Mouse (Mus musculus) midbrain, embryonic 13.5 days (tissue): ENCODE measurements around the gene Ank2. TPM values are rescaled to one million over a fixed set of nuclear protein-coding genes. Genes with fewer than 3 reads are reported as not detected.

Source experiments
- ATAC-seq: fragments of 200-750 bp; cut with Nextera tagmentation; 2 replicates; pipeline ENCODE4 v1.8.0; 2017; ENCODE audit warnings: mild to moderate bottlenecking, moderate TSS enrichment, moderate library complexity
- H3K27ac ChIP-seq: fragments of 300-500 bp; sonication (generic); 2 replicates; pipeline ENCODE4 v1.5.1; 2015; ENCODE audit warnings: inconsistent platforms, mild to moderate bottlenecking, moderate library complexity
- H3K27me3 ChIP-seq: fragments of 300-500 bp; sonication (generic); 2 replicates; pipeline ENCODE4 v1.6.1; 2015; ENCODE audit warnings: mild to moderate bottlenecking, inconsistent platforms
- H3K36me3 ChIP-seq: fragments of 300-500 bp; sonication (generic); 2 replicates; pipeline ENCODE4 v1.6.1; 2015; ENCODE audit warnings: mild to moderate bottlenecking, inconsistent platforms
- H3K4me1 ChIP-seq: fragments of 300-500 bp; sonication (generic); replicated peaks from 2 replicates; pipeline ENCODE4 v1.6.1; 2015; ENCODE audit warnings: inconsistent platforms
- H3K4me2 ChIP-seq: fragments of 300-500 bp; sonication (generic); replicated peaks from 2 replicates; pipeline ENCODE4 v1.6.1; 2015; ENCODE audit warnings: moderate library complexity, mild to moderate bottlenecking, inconsistent platforms
- H3K4me3 ChIP-seq: fragments of 300-500 bp; sonication (generic); replicated peaks from 2 replicates; pipeline ENCODE4 v1.5.1; 2015; ENCODE audit warnings: mild to moderate bottlenecking, inconsistent platforms
- H3K9ac ChIP-seq: fragments of 300-500 bp; sonication (generic); replicated peaks from 2 replicates; pipeline ENCODE4 v1.6.1; 2015; ENCODE audit warnings: mild to moderate bottlenecking, inconsistent platforms
- H3K9me3 ChIP-seq: fragments of 300-500 bp; sonication (generic); 2 replicates; pipeline ENCODE4 v1.6.1; 2016; ENCODE audit warnings: mild to moderate bottlenecking, inconsistent platforms
- WGBS: fragments of 180-500 bp; shearing (Covaris S2); methylation state at CpG from one replicate; pipeline ENCODE4 v1.1.7; 2015; 5-methylcytosine and 5-hydroxymethylcytosine counted together
- polyA plus RNA-seq: library from polyadenylated mRNA; unstranded; fragments of >200 nt; fragmentation: Nextera tagmentation; extraction: Ambion mirVana; gene quantifications from 2 replicates; pipeline ENCODE4 v1.2.1, GENCODE M21; 2015

Ank2 gene
- polyA plus RNA-seq, 1 experiment from 2014 or later, result 186 TPM

DNA sequence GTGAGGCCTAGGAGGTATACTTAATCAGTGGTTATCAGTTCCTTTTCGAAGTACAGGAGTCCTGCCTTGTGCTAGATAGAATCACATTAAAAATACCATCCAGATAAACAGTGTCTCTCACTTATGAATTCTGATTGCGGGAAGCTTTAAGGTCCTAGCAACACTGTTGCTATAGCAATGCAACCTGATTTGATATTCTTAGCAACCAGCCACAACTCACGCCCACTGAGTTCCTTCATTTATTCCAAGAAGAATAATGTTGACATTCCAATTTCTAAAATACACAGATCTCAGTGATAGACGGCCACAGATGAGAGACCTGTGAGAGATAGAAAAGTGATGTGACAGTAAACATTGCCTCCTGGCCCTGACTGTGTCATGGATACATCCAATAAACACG lies 233.4 kb downstream of the Ank2 start:
- WGBS, result 54% methylated on average over 5 of the region's 5 CpGs
- peak overlapping the region; percentile 37; the same call in 1 of the 2 replicates for H3K27ac ChIP-seq
- no peaks in the 10 kb centered on the region for H3K27me3 ChIP-seq
- no peaks in the 10 kb centered on the region for H3K36me3 ChIP-seq
- peak; percentile 60 for ATAC-seq
- H3K4me2 ChIP-seq, result no peak overlapping the region
- H3K4me1 ChIP-seq, result peaks cover 50% of the 10 kb centered on the region
- no peaks in the 10 kb centered on the region for H3K9me3 ChIP-seq
- H3K4me3 ChIP-seq, result no peak overlapping the region
- H3K9ac ChIP-seq, result no peak overlapping the region

DNA sequence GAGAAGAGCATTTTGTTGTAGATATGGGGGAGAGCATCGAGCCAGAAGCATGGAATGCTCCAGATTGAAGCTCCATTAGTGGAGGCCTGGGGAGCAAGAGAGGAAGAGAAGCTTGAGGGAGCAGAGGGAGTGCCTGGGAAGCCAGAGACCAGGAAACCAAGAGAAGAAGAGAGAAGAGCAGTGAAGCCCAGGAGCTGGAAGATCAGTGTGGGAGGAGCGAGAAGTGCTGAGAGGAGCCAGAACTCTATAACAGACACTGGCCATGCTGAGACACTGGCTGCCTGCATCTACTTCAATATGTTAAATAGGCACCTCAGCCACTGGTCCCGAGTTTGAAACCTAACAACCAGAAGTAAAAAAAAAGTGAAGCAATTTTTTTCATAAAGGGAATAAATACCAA lies 234.0 kb downstream of the Ank2 start:
- H3K36me3 ChIP-seq, result no peaks in the 10 kb centered on the region
- H3K9ac ChIP-seq, result no peak overlapping the region
- H3K9me3 ChIP-seq, result no peaks in the 10 kb centered on the region
- WGBS, result 73% methylated on average over 3 of the region's 3 CpGs
- no peaks in the 10 kb centered on the region for H3K27me3 ChIP-seq
- no peak overlapping the region for H3K4me2 ChIP-seq
- no peak overlapping the region for H3K4me3 ChIP-seq
- no peak overlapping the region; the same call in 1 of the 2 replicates for H3K27ac ChIP-seq
- peaks cover 56% of the 10 kb centered on the region for H3K4me1 ChIP-seq
- no peak for ATAC-seq

DNA sequence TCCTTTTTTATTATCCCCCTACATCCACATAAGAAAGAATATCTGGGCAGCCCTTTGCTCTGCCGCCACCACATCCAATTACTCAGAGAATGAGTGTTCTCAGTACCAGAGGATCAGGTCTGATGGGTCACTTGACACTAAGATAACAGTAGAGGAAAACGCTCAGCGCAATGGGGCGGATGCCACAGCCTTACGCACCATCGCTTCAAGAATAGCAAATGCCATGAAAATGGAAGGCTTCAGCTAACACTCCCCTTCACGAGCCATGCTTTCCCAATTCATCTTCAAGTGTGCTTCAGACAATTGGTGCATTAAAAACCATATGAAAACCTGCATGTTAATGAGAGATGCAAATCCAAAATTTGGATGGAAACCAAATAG lies 238.4 kb downstream of the Ank2 start:
- no peaks in the 10 kb centered on the region for H3K36me3 ChIP-seq
- H3K9ac ChIP-seq, result no peak overlapping the region
- no peak overlapping the region for H3K4me3 ChIP-seq
- H3K9me3 ChIP-seq, result no peaks in the 10 kb centered on the region
- peak overlapping the region; percentile 67 for H3K27ac ChIP-seq
- no peaks in the 10 kb centered on the region for H3K27me3 ChIP-seq
- H3K4me2 ChIP-seq, result peak overlapping the region; percentile 30
- H3K4me1 ChIP-seq, result peaks cover 48% of the 10 kb centered on the region
- 57% methylated on average over 7 of the region's 7 CpGs for WGBS
- peak; percentile 28; the same call in 1 of the 2 replicates for ATAC-seq

DNA sequence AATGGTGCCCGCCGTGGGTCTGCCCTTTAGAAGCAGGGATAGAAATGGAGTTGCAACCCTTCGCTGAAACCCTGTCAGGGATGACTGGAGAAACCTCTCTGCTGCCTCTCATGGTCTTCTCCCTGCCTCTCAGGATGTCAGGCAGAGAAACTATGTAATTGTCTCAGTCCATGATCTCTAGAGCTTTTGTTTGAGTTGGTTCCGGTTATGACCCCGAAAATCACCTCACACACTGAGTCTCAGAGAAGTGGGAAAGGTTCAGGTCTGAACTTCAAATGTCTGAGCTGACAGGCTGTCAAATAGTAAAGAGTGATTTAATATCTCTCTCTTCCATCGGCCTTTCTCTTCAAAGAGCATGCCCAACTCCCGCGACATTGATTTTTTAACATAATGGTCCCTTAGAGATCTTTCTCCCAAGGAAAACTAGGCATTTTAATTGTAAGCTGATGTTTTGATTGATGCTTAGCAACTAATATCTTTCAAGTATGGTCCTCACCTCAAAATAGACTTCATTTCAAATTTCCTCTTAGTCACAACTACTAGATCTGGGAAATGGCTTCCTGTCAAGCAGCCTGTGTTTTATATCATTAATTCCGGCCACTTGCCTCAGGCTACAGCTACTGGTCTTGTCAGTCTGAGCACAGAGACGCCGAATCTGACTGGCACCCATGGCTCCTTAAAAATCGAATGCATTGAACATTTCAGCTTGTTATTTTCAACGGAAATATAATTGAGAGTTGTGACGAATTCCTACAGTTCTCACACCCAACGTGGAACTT lies 239.0 kb downstream of the Ank2 start:
- no peaks in the 10 kb centered on the region for H3K36me3 ChIP-seq
- H3K4me3 ChIP-seq, result no peak overlapping the region
- H3K27me3 ChIP-seq, result no peaks in the 10 kb centered on the region
- ATAC-seq, result peak; percentile 35; the same call in 1 of the 2 replicates
- no peak overlapping the region for H3K9ac ChIP-seq
- WGBS, result 44% methylated on average over 15 of the region's 15 CpGs
- H3K4me2 ChIP-seq, result peak overlapping the region; percentile 30
- H3K4me1 ChIP-seq, result peaks cover 42% of the 10 kb centered on the region
- no peaks in the 10 kb centered on the region for H3K9me3 ChIP-seq
- peak overlapping the region; percentile 67 for H3K27ac ChIP-seq

DNA sequence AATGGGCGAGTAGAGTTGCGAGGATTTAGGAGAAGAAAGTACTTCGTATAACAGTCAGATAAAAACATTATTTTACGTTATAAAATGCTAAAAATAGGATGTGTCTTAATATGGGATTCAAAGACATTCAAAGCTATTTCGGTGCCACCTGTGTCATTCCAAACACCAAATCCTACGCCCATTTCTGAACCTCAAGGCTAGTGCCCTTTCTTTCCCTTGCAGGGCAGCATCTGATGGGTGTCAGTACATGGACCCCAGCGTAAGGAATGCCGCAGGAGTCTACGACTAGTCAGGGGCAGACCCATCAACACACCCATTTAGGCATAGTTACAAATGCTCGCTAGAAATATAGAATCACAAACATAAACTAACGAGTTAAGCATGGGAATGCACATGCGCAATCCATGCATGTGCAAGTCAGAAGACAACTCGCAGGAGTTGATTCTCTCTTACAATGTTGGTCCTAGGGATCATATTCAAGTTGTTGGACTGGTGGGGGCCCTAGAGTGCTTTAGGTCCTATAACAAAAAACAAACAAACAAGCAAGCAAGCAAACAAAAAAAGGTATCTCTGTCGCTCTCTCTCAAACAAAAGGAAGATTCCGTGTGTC lies 240.6 kb downstream of the Ank2 start:
- Histone ChIP-seq H3K4me3 (0 out of 2 replicates have a peak overlapping the region, but pooled peaks have one; percentile 42), H3K4me1 (peaks cover 40% of the 10 kb centered on the region), H3K27me3 (no peaks in the 10 kb centered on the region), H3K9ac (no peak overlapping the region), H3K27ac (no peak overlapping the region), H3K36me3 (no peaks in the 10 kb centered on the region), H3K9me3 (no peaks in the 10 kb centered on the region), H3K4me2 (peak overlapping the region; percentile 58)
- WGBS, result 21% methylated on average over 15 of the region's 15 CpGs
- no peak; the same call in 1 of the 2 replicates for ATAC-seq

DNA sequence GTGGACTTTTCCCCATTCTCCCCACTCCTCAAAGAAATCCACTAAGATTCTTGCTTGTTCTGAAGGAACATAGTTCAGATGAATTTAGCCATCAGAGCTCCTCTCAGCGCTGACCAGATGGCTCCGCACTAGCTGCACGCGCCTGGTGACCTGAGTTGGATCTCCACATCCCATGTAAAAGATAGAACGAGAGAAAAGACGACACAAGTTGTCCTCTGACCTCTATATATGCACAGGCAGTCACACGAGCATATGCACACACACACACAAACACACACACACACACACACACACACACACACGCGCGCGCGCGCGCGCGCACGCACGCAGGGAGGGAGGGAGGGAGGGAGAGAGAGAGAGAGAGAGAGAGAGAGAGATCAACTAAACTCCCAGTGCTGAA lies 241.2 kb downstream of the Ank2 start:
- Histone ChIP-seq H3K27me3 (no peaks in the 10 kb centered on the region), H3K9me3 (no peaks in the 10 kb centered on the region), H3K27ac (peak overlapping the region; percentile 84), H3K4me3 (peak overlapping the region; percentile 42), H3K9ac (peak overlapping the region; percentile 37), H3K4me2 (peak overlapping the region; percentile 58), H3K36me3 (no peaks in the 10 kb centered on the region), H3K4me1 (peaks cover 40% of the 10 kb centered on the region)
- peak; percentile 57 for ATAC-seq
- WGBS, result 0% methylated on average over 8 of the region's 18 CpGs

DNA sequence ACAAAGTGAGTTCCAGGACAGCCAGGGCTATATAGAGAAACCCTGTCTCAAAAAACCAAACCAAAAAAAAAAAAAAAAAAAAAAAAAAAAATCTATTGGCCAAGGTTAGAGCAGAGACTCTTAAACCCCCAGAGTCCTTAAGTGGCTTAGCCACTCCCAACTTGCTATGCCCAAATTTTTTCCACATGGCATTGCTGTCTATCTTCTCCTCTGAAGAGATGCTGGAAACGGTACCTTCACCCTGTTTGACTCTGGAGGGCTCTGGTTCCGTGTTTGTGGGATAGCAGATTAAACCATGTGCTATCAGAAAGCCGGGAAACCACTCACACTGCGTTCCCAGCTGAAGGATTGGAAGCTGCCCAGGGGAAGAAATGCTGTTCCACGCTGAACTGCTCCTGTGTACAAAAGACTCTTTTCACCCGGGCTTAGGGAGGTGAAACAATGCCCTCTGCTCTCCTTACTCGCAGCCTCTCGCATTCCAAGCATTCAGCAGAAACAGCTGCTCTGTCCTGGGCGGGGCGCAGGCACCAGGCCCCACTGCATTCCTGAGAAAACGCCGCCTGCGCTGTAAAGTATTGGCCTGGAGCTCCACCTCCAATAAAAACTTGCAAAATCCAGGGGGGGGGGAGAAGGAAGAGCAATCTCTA lies 241.7 kb downstream of the Ank2 start:
- peak overlapping the region; percentile 58 for H3K4me2 ChIP-seq
- H3K36me3 ChIP-seq, result no peaks in the 10 kb centered on the region
- H3K27me3 ChIP-seq, result no peaks in the 10 kb centered on the region
- H3K27ac ChIP-seq, result peak overlapping the region; percentile 84
- peak overlapping the region; percentile 42 for H3K4me3 ChIP-seq
- no peaks in the 10 kb centered on the region for H3K9me3 ChIP-seq
- WGBS, result under 1% methylated on average over 13 of the region's 13 CpGs
- ATAC-seq, result peak; percentile 94
- H3K4me1 ChIP-seq, result peaks cover 40% of the 10 kb centered on the region
- peak overlapping the region; percentile 37 for H3K9ac ChIP-seq

DNA sequence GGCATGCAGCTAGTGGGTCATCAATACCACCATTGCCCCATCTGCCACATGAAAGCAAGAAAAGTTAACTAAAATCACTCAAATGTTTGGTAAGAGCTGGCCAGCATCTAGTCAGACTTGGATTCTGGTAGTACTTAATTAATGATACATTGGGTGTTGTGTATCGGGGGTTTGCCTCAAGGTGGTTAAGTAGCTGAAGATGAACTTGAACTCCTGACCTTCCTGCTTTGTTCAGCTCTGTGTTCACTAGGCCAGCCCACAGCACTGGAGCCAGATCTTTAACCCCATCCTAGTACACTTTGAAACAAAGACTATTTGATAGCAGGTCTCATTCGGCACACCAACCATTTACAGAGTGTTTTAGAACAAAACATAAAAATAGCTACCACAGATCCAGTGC lies 242.5 kb downstream of the Ank2 start:
- Histone ChIP-seq H3K9ac (no peak overlapping the region), H3K36me3 (no peaks in the 10 kb centered on the region), H3K27me3 (no peaks in the 10 kb centered on the region), H3K4me2 (no peak overlapping the region), H3K27ac (0 out of 2 replicates have a peak overlapping the region, but pooled peaks have one; percentile 84), H3K4me1 (peaks cover 40% of the 10 kb centered on the region), H3K9me3 (no peaks in the 10 kb centered on the region), H3K4me3 (no peak overlapping the region)
- ATAC-seq, result no peak
- 74% methylated on average over 2 of the region's 2 CpGs for WGBS

DNA sequence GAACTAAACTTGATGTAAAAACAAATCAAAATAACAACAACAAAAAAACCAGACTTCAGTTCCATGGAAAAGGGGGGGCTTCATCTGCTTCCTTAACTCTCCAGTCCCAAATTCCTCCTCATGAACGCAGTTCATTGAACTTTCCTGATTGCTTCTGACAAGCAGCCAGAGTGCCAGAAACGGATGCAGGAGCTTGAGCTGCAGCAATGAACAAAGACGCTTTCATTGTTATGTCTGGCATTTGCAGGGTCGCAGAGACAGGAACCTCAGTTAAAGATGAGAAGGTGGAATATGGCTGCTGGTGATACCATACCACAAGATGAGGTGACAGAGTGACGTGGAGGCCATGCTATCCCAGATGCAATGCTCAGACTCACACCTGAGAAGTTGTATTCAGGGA lies 248.2 kb downstream of the Ank2 start:
- 63% methylated on average over 5 of the region's 5 CpGs for WGBS
- no peak overlapping the region for H3K4me3 ChIP-seq
- ATAC-seq, result no peak

DNA sequence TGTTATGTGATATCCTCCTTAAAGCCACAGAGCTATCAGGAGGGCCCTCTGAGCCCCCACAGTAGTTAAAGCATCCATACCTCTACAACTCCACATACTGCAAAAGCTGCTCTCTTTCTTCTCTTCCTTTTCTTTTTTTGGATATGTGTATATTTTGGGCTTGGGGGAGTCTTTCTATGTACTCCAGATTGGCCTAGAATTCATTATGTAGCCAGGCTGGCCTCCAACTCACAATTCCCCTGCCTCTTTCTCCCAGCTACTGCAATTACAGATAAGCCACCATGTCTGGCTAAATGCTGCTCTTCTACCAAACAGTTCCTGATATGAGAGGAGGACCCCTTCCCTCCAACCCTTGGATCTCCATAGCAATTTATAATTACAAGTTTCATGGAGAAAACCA lies 250.5 kb downstream of the Ank2 start:
- Histone ChIP-seq H3K27me3 (no peaks in the 10 kb centered on the region), H3K4me1 (peaks cover 17% of the 10 kb centered on the region), H3K4me2 (no peak overlapping the region), H3K4me3 (no peak overlapping the region), H3K9ac (no peak overlapping the region), H3K36me3 (no peaks in the 10 kb centered on the region), H3K9me3 (no peaks in the 10 kb centered on the region), H3K27ac (no peak overlapping the region)
- ATAC-seq, result no peak

More for the DNA sequence above, 248.2 kb downstream of the Ank2 start:
- H3K27me3 ChIP-seq, result no peaks in the 10 kb centered on the region
- H3K27ac ChIP-seq, result no peak overlapping the region
- no peak overlapping the region for H3K9ac ChIP-seq
- peaks cover 3% of the 10 kb centered on the region; the same call in 1 of the 2 replicates for H3K4me1 ChIP-seq
- H3K4me2 ChIP-seq, result no peak overlapping the region
- no peaks in the 10 kb centered on the region for H3K9me3 ChIP-seq
- no peaks in the 10 kb centered on the region for H3K36me3 ChIP-seq

DNA sequence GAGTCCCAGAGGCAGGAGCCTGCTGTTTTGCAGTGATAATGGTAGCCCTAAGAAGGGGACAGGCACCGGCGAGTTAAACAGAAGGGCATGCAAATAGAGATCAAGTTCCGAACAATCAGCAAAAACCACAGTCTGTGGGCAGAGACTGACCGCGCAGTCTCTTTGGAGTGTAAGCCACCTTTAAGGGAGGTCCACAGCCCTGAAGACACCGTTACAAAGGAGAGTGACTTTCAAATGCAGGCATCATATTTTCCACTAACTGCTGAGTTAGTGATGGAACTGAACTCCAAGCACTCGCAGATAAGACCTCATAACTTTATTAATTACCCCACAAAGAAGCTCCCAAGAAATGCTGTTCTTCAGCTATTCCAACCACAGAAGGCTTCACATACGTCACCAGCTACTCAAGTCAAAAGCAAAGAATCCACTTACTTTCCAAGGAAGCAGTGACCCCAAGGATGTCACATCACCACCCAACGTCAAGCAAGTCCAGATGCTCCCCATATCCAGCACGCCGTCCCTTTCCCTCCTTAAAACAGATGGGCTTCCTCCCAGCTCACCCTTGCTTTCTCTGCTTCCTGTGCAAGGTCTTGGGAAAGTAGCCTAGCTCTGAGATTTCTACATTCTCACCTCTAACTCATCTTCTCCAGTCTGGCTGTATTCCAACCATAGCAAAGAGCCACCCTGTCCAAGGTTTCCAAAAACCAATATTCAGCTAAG lies 252.0 kb downstream of the Ank2 start:
- H3K36me3 ChIP-seq, result no peaks in the 10 kb centered on the region
- 82% methylated on average over 11 of the region's 11 CpGs for WGBS
- no peak for ATAC-seq
- H3K9ac ChIP-seq, result no peak overlapping the region
- H3K9me3 ChIP-seq, result no peaks in the 10 kb centered on the region
- no peak overlapping the region for H3K4me3 ChIP-seq
- H3K4me1 ChIP-seq, result peaks cover 31% of the 10 kb centered on the region
- no peak overlapping the region for H3K27ac ChIP-seq
- no peaks in the 10 kb centered on the region for H3K27me3 ChIP-seq
- H3K4me2 ChIP-seq, result no peak overlapping the region
